Mouse (Mus musculus) MEL-GATA-1-ER (cell line): ENCODE data around the gene Cort.
"Not testable (repeated sequence)": the region's sequence is repeated elsewhere in the genome, so short reads cannot be mapped to it uniquely, and the experiment has no call there.

ENCODE experiments used
- DNase-seq: peaks from one replicate; pipeline ENCODE4 v3.0.0-alpha.2; 2012; ENCODE audit warnings: low read depth; ENCODE audit errors: extremely low read depth

Cort gene

GRCm38 (mm10) chr4:149147528-149147927 is 21.0 kb upstream of the Cort start:
- DNase-seq, result no peak

DNA sequence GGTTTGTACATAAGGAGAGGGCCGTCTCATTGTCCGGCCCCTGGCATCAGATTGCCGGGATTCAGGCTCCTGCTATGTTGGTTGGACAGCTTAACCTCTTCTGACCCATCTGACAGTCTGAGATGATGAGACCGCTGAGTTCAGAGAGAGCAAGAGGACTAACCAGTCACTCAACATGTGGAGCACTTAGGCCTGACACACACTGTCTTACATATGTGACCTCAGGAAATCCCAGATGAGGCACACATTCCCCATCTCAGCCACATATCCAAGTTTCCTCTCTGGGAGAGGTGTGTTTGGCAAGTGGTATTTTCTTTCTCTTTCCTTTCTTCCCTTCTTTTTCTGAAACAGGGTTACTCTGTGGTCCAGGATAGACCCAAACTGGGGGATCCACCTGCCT is 18.6 kb upstream of the Cort start:
- no peak for DNase-seq

DNA sequence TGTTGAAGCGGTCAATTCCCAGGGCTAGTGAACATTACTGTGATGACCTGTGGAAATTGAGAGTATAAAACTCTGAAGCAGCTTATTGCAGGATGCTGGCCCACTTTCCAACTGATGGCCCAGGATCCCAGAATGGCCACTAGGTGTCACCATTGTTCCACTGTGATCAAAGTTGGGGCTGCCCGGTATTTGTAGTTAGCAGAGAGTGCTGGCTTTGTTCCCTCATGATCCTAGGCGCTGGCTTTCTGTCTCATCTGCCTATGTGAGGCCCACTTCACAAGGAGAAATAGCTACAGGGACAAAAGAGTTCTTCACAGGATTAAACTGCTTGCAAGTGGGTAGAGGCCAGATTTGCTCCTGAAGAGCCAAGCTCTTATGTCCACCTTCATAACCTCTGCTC is 17.9 kb upstream of the Cort start:
- peak; percentile 60 for DNase-seq

- DNase-seq, result peak; percentile 37
Observed at GRCm38 (mm10) chr4:149143594-149143993, 17.0 kb upstream of the Cort start.

DNA sequence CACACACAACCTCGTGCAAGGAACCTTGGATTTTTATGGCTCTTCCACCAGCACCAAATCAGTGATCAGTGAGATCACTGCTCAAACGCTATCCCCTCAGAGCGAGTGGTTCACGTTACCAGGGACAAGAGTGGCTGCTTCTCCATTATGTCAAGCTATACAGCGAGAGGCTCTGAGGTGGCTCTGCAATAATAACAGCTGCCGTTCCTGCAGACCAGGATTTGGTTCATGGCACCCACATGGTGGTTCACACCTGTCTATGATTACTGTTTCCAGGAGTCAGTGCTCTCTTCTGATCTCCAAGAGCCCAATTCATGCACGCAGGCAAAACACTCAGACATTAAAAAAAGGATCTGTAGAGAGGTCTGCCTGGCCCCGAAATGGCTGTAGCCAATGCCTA is 12.0 kb upstream of the Cort start:
- DNase-seq, result no peak

- peak; percentile 56 for DNase-seq
Observed at GRCm38 (mm10) chr4:149136982-149137770, 10.6 kb upstream of the Cort start, which contains the start of gene Cenps. Gene Cenps, minus strand, starts transcription at chr4:149137629.

DNA sequence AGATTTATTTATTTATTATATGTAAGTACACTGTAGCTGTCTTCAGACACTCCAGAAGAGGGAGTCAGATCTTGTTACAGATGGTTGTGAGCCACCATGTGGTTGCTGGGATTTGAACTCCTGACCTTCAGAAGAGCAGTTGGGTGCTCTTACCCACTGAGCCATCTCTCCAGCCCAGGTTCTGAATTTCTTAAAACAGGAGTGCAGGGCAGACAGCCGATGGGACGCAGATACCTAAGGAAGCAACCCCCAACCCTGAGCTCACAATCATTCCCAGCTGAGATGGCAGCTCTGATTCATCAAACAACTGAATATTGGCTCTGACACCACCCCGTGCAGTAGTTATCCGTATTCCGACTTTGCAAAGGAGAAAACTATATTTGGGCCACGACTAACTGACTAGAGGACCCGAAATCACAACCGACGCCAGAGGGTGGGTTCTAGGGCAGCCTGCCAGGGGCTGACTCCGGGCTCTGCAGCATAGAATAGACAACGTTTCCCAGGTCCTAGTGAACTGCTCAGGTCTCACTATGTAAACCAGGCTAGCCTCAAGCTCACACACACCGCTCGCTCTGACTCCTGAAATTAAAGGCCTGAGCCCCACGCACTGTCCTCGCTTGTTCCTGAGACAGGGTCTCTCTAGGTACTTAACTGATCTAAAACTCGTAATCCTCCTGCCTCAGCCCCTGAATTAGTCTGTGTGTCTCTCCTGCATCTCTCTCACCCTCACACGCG is 9.7 kb upstream of the Cort start:
- no peak for DNase-seq

DNA sequence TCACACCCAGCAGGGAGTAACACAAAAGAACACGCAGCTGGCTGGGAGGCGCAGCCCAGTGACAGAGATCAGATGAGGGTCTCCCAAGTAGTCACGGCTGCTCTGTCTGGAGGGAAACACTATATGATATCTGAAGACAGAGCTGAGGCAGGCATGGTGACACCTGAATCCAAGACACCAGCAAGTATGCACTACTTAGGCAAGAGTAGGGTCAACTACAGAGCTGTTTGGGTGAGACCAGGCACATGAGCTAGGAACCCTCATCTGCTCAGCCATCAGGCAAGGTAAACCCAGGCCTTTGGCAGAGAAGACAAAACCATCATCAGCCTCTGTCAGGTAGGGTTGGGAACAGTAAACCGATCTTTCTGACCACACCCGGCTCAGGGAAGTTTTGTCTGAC is 6.8 kb upstream of the Cort start:
- no peak for DNase-seq

DNA sequence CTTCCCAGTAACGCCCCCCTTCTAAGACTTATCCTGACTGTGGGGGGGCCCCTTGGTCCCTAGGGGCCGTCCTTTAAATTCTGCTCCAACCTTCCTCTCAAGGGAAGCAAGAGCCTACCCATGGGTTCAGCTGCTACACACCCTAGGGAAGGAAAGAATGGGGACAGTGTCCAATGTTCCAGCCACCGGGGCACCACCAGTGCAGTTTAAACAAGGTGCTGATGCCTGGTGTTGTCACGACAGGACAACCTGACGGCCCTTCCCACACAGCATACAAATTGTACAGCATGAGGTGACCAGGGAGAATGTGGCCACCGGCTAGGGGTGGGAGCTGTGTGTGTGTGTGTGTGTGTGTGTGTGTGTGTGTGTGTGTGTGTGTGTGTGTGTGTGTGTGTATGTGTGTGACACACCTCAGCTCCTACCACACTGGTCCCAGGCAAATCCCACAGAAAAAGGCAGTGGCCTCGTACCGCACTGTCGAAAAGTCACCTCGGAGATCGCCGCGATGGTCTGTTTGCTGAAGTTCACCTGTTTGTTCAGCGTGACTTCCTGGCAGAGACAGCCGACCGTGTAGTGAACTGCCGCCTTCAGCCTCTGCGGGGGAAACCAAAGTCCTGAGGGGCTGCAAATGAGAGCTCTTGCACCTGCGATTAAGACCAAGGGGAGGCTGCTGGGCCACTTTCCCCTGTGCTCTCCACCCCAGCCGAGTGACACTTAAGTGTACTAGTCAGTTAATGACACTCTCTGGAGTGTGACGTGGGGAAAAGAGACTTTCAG is 5.4 kb upstream of the Cort start:
- no peak for DNase-seq

- no peak for DNase-seq
Observed at GRCm38 (mm10) chr4:149131021-149131752, 4.6 kb upstream of the Cort start.

GRCm38 (mm10) chr4:149128467-149128866 is 1.9 kb upstream of the Cort start:
- no peak for DNase-seq

DNA sequence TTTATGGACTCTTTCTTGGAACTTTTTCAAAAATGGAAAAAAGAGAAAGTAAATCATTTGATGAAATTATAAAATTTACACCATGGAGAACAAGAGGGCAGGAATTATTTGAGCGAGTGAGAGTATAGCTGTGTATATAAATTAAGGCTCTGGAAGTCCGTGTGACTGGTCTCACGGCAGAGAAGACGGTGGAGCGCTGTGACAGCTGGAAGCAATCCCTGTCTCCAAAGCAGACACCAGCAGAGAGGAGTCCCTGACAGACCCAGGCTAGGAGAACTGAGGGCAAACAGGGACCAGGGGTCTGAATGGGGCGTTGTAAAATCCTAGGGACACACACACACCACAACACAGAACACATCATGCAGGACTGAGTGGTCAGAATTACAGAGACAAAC is 451 bp downstream of the Cort start:
- DNase-seq, result no peak

GRCm38 (mm10) chr4:149125341-149126114 is 1.0 kb downstream of the Cort start:
- DNase-seq, result no peak

DNA sequence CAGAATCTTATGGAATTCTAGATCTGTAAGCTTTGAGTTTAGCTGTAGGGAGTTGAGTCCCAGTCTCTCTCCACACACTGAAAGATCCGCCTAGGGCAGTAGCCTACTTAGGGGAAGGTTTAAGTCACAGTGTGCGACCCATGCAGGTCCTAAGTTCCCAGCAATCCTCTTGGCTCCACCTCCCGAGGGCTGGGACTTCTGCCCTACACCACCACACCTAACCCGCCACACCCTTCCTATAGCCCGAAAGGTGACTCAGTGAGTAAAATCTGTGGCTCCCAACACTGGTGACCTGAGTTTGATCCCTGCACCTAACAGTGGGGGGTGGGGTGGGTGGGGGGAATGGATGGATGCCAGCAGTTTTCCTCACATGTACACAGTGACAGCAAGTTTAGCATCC is 3.1 kb downstream of the Cort start:
- no peak for DNase-seq

GRCm38 (mm10) chr4:149119978-149120562 is 6.5 kb downstream of the Cort start:
- DNase-seq, result peak; percentile 71

- peak; percentile 77 for DNase-seq
Observed at GRCm38 (mm10) chr4:149103875-149104561, 22.5 kb downstream of the Cort start, which contains the start of gene Dffa. Gene Dffa, plus strand, starts transcription at chr4:149104146.

DNA sequence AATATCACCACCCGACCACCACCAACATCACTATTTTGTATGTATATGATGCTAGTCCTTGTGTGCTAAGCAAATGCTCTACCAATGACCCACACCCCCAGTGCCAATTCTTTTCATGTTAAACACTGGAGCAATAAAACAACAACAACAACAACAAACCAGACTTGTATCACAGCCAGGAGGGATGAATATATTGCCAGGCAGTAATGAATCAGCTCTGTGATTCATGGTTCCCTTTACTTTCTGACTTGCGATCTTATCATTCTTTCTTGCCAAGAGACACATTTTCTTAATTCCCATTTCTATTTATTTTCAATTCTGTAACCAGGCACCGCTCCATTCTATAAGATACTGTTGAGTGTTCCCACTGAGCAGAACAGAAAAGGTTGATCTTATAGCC is 25.1 kb downstream of the Cort start:
- DNase-seq, result no peak

- DNase-seq, result not testable (repeated sequence)
Observed at GRCm38 (mm10) chr4:149100449-149100848, 26.1 kb downstream of the Cort start.

- peak; percentile 83 for DNase-seq
Observed at GRCm38 (mm10) chr4:149099369-149100017, 27.1 kb downstream of the Cort start, which contains the start of gene Pex14. Gene Pex14, minus strand, starts transcription at chr4:149099876.
